Mouse (Mus musculus): ENCODE results near the gene Psip1. TPM values are rescaled to one million over a fixed set of nuclear protein-coding genes. Genes with fewer than 3 reads are reported as not detected.

Gene Psip1
- polyA plus RNA-seq, 1 experiment: 18.4 TPM

GRCm38 (mm10) chr4:83464827-83465226 lies 21.4 kb downstream of the Psip1 start:
- TF ChIP-seq FLI1 (IDR thresholded peaks at IDR 0.05; ENCODE audit: low read length) (no peak), GATA1 (IDR thresholded peaks at IDR 0.05; ENCODE audit: borderline replicate concordance, low read length) (no peak)
- Histone ChIP-seq H3K27me3 (replicated peaks) (no peaks in the 10 kb centered on the region), H3K4me1 (peaks cover 9% of the 10 kb centered on the region; the same call in 1 of the 2 replicates), H3K9me3 (no peaks in the 10 kb centered on the region), H3K4me3 (replicated peaks) (no peak overlapping the region), H3K36me3 (replicated peaks; ENCODE audit: low read length) (peaks cover 95% of the 10 kb centered on the region)

GRCm38 (mm10) chr4:83460106-83460505 lies 26.2 kb downstream of the Psip1 start:
- Histone ChIP-seq H3K9me3 (no peaks in the 10 kb centered on the region), H3K27me3 (replicated peaks) (no peaks in the 10 kb centered on the region), H3K4me1 (peaks cover 6% of the 10 kb centered on the region; the same call in 1 of the 2 replicates), H3K36me3 (replicated peaks; ENCODE audit: low read length) (peaks cover 94% of the 10 kb centered on the region), H3K4me3 (replicated peaks) (no peak overlapping the region)
- TF ChIP-seq FLI1 (IDR thresholded peaks at IDR 0.05; ENCODE audit: low read length): no peak
- TF ChIP-seq GATA1 (IDR thresholded peaks at IDR 0.05; ENCODE audit: borderline replicate concordance, low read length): no peak

- H3K9me3 ChIP-seq: no peaks in the 10 kb centered on the region
- H3K36me3 ChIP-seq (replicated peaks; ENCODE audit: low read length): peaks cover 68% of the 10 kb centered on the region
- TF ChIP-seq GATA1 (IDR thresholded peaks at IDR 0.05; ENCODE audit: borderline replicate concordance, low read length) (no peak), FLI1 (IDR thresholded peaks at IDR 0.05; ENCODE audit: low read length) (no peak)
- no peaks in the 10 kb centered on the region for H3K4me1 ChIP-seq
- H3K4me3 ChIP-seq (replicated peaks): no peak overlapping the region
- no peaks in the 10 kb centered on the region for H3K27me3 ChIP-seq (replicated peaks)
Observed at GRCm38 (mm10) chr4:83450785-83451184, 35.5 kb downstream of the Psip1 start.

GRCm38 (mm10) chr4:83441050-83441449 lies 45.2 kb downstream of the Psip1 start:
- H3K36me3 ChIP-seq (replicated peaks; ENCODE audit: low read length): peaks cover 63% of the 10 kb centered on the region

GRCm38 (mm10) chr4:83439045-83439444 lies 47.2 kb downstream of the Psip1 start:
- H3K9me3 ChIP-seq: no peaks in the 10 kb centered on the region
- no peak for TF ChIP-seq FLI1 (IDR thresholded peaks at IDR 0.05; ENCODE audit: low read length)
- no peak for TF ChIP-seq GATA1 (IDR thresholded peaks at IDR 0.05; ENCODE audit: borderline replicate concordance, low read length)
- peaks cover 18% of the 10 kb centered on the region for H3K4me1 ChIP-seq
- H3K36me3 ChIP-seq (replicated peaks; ENCODE audit: low read length): peaks cover 83% of the 10 kb centered on the region
- H3K27me3 ChIP-seq (replicated peaks): no peaks in the 10 kb centered on the region
- no peak overlapping the region for H3K4me3 ChIP-seq (replicated peaks)

More at GRCm38 (mm10) chr4:83441050-83441449, 45.2 kb downstream of the Psip1 start:
- Histone ChIP-seq H3K9me3 (no peaks in the 10 kb centered on the region), H3K4me3 (replicated peaks) (no peak overlapping the region), H3K4me1 (peaks cover 18% of the 10 kb centered on the region), H3K27me3 (replicated peaks) (no peaks in the 10 kb centered on the region)
- TF ChIP-seq FLI1 (IDR thresholded peaks at IDR 0.05; ENCODE audit: low read length) (no peak), GATA1 (IDR thresholded peaks at IDR 0.05; ENCODE audit: borderline replicate concordance, low read length) (no peak)

GRCm38 (mm10) chr4:83438116-83438515 lies 48.1 kb downstream of the Psip1 start:
- no peak for TF ChIP-seq GATA1 (IDR thresholded peaks at IDR 0.05; ENCODE audit: borderline replicate concordance, low read length)
- no peak for TF ChIP-seq FLI1 (IDR thresholded peaks at IDR 0.05; ENCODE audit: low read length)
- peaks cover 18% of the 10 kb centered on the region for H3K4me1 ChIP-seq
- H3K27me3 ChIP-seq (replicated peaks): no peaks in the 10 kb centered on the region
- no peak overlapping the region for H3K4me3 ChIP-seq (replicated peaks)
- H3K36me3 ChIP-seq (replicated peaks; ENCODE audit: low read length): peaks cover 90% of the 10 kb centered on the region
- no peaks in the 10 kb centered on the region for H3K9me3 ChIP-seq

- Histone ChIP-seq H3K9me3 (no peaks in the 10 kb centered on the region), H3K4me1 (peaks cover 32% of the 10 kb centered on the region), H3K27me3 (replicated peaks) (no peaks in the 10 kb centered on the region), H3K36me3 (replicated peaks; ENCODE audit: low read length) (peaks cover 95% of the 10 kb centered on the region), H3K4me3 (replicated peaks) (no peak overlapping the region)
- no peak for TF ChIP-seq GATA1 (IDR thresholded peaks at IDR 0.05; ENCODE audit: borderline replicate concordance, low read length)
- no peak for TF ChIP-seq FLI1 (IDR thresholded peaks at IDR 0.05; ENCODE audit: low read length)
Observed at GRCm38 (mm10) chr4:83436375-83436774, 49.9 kb downstream of the Psip1 start.

- Histone ChIP-seq H3K9me3 (no peaks in the 10 kb centered on the region), H3K36me3 (replicated peaks; ENCODE audit: low read length) (peaks cover 90% of the 10 kb centered on the region), H3K4me1 (peaks cover 18% of the 10 kb centered on the region), H3K4me3 (replicated peaks) (no peak overlapping the region), H3K27me3 (replicated peaks) (no peaks in the 10 kb centered on the region)
- TF ChIP-seq GATA1 (IDR thresholded peaks at IDR 0.05; ENCODE audit: borderline replicate concordance, low read length): no peak
- TF ChIP-seq FLI1 (IDR thresholded peaks at IDR 0.05; ENCODE audit: low read length): no peak
Observed at GRCm38 (mm10) chr4:83432901-83433300, 53.4 kb downstream of the Psip1 start.

GRCm38 (mm10) chr4:83431950-83432349 lies 54.3 kb downstream of the Psip1 start:
- peaks cover 92% of the 10 kb centered on the region for H3K36me3 ChIP-seq (replicated peaks; ENCODE audit: low read length)
- no peak for TF ChIP-seq GATA1 (IDR thresholded peaks at IDR 0.05; ENCODE audit: borderline replicate concordance, low read length)
- no peak for TF ChIP-seq FLI1 (IDR thresholded peaks at IDR 0.05; ENCODE audit: low read length)

GRCm38 (mm10) chr4:83428845-83429244 lies 57.4 kb downstream of the Psip1 start:
- Histone ChIP-seq H3K27me3 (replicated peaks) (no peaks in the 10 kb centered on the region), H3K36me3 (replicated peaks; ENCODE audit: low read length) (peaks cover 88% of the 10 kb centered on the region), H3K4me3 (replicated peaks) (no peak overlapping the region), H3K9me3 (no peaks in the 10 kb centered on the region), H3K4me1 (peaks cover 13% of the 10 kb centered on the region)
- TF ChIP-seq FLI1 (IDR thresholded peaks at IDR 0.05; ENCODE audit: low read length) (no peak), GATA1 (IDR thresholded peaks at IDR 0.05; ENCODE audit: borderline replicate concordance, low read length) (no peak)

More at GRCm38 (mm10) chr4:83431950-83432349, 54.3 kb downstream of the Psip1 start:
- Histone ChIP-seq H3K27me3 (replicated peaks) (no peaks in the 10 kb centered on the region), H3K9me3 (no peaks in the 10 kb centered on the region), H3K4me1 (peaks cover 16% of the 10 kb centered on the region), H3K4me3 (replicated peaks) (no peak overlapping the region)

- Histone ChIP-seq H3K4me1 (peaks cover 17% of the 10 kb centered on the region), H3K36me3 (replicated peaks; ENCODE audit: low read length) (peaks cover 89% of the 10 kb centered on the region), H3K9me3 (no peaks in the 10 kb centered on the region), H3K4me3 (replicated peaks) (no peak overlapping the region), H3K27me3 (replicated peaks) (no peaks in the 10 kb centered on the region)
- TF ChIP-seq FLI1 (IDR thresholded peaks at IDR 0.05; ENCODE audit: low read length) (no peak), GATA1 (IDR thresholded peaks at IDR 0.05; ENCODE audit: borderline replicate concordance, low read length) (no peak)
Observed at GRCm38 (mm10) chr4:83427696-83428095, 58.6 kb downstream of the Psip1 start.
